Mouse (Mus musculus): ENCODE measurements around the gene Plch2. TPM values are rescaled to one million over a fixed set of nuclear protein-coding genes. Genes with fewer than 3 reads are reported as not detected.

Plch2 gene
- total and polyA plus RNA-seq, 3 experiments: 0.85 to 1.1 TPM; not detected in 1

DNA sequence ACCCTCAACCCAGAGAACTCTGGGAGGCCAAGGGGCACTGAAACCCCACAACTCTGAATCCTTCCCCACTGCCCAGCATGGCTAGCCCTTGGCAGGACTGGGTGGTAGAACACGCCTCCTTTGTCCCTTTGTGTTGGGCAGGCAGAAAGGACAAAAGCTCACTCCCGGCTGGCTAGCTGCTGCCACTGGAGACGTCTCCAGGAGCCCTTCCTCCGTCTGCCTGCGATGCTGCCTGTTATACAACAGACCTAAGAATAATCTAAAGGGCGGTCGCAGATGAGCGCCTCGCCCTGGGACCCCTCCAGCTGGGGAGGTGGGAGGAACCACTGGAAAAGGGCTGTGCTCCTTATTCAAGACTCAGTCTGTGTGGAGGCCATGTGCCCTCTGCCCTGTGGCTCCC is 16.4 kb downstream of the Plch2 start:
- TF ChIP-seq NELFE (IDR thresholded peaks at IDR 0.05; ENCODE audit: low read depth, low read length) (no peak), GATA1 (IDR thresholded peaks at IDR 0.05; ENCODE audit: low read depth, low read length) (no peak)
- Histone ChIP-seq H3K9me3 (replicated peaks; ENCODE audit: insufficient read depth, low read length) (no peaks in the 10 kb centered on the region), H3K27ac (ENCODE audit: control insufficient read depth, low read depth, low read length) (no peak overlapping the region), H3K79me2 (ENCODE audit: control insufficient read depth, insufficient read depth, low read length, poor library complexity) (no peaks in the 10 kb centered on the region), H3K9ac (ENCODE audit: control insufficient read depth, low read depth, low read length, poor library complexity, severe bottlenecking) (no peak overlapping the region), H3K4me3 (ENCODE audit: control insufficient read depth in 1 of 2, insufficient read depth in 1 of 2, low read depth in 2 of 2, low read length in 2 of 2) (no peak overlapping the region), H3K36me3 (ENCODE audit: control insufficient read depth in 1 of 2, insufficient read depth in 2 of 2, low read length in 2 of 2) (no peaks in the 10 kb centered on the region), H3K4me1 (ENCODE audit: control insufficient read depth in 1 of 2, insufficient read depth in 2 of 2, low read length in 2 of 2) (no peaks in the 10 kb centered on the region), H3K27me3 (ENCODE audit: control insufficient read depth in 1 of 2, insufficient read depth in 2 of 2, low read length in 2 of 2) (peaks cover 0 to 4% of the 10 kb centered on the region in 2 experiments; a peak in 3 of 4 replicates)
- no peak for DNase-seq (ENCODE audit: low read depth, low spot score)

DNA sequence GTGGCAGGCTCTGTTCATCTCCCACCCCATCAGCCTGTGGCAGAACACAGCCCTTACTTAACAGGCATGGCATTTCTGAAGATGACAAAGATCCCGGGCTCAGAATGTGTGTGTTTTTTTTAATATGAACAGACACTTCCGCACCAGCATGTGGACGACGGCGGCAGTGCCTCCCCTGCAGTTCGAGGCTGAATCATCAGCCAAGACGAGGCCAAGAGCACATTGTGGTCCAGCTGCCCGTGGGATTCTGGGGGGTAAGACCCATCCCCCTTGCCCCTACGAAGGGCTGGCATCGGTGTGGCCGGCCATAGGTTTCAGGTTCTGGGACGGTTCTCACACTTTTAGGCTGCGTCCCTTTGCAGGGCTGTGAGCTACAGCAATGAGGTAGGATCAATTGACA is 21.8 kb downstream of the Plch2 start:
- Histone ChIP-seq H3K4me3 (ENCODE audit: control insufficient read depth in 1 of 2, insufficient read depth in 1 of 2, low read depth in 2 of 2, low read length in 2 of 2) (no peak overlapping the region), H3K27ac (ENCODE audit: control insufficient read depth, low read depth, low read length) (no peak overlapping the region), H3K4me1 (ENCODE audit: control insufficient read depth in 1 of 2, insufficient read depth in 2 of 2, low read length in 2 of 2) (no peaks in the 10 kb centered on the region), H3K9ac (ENCODE audit: control insufficient read depth, low read depth, low read length, poor library complexity, severe bottlenecking) (no peak overlapping the region), H3K79me2 (ENCODE audit: control insufficient read depth, insufficient read depth, low read length, poor library complexity) (no peaks in the 10 kb centered on the region), H3K27me3 (ENCODE audit: control insufficient read depth in 1 of 2, insufficient read depth in 2 of 2, low read length in 2 of 2) (peaks cover 0 to 4% of the 10 kb centered on the region in 2 experiments; a peak in 3 of 4 replicates), H3K9me3 (replicated peaks; ENCODE audit: insufficient read depth, low read length) (no peaks in the 10 kb centered on the region), H3K36me3 (ENCODE audit: control insufficient read depth in 1 of 2, insufficient read depth in 2 of 2, low read length in 2 of 2) (no peaks in the 10 kb centered on the region)
- DNase-seq (ENCODE audit: low read depth, low spot score): no peak
- TF ChIP-seq GABPA (IDR thresholded peaks at IDR 0.05; ENCODE audit: low read depth, low read length): no peak
- no peak for TF ChIP-seq UBTF (IDR thresholded peaks at IDR 0.05; ENCODE audit: borderline replicate concordance, insufficient read depth, low read depth, low read length)
- TF ChIP-seq ELF1 (IDR thresholded peaks at IDR 0.05; ENCODE audit: low read depth, low read length): no peak
- TF ChIP-seq NRF1 (IDR thresholded peaks at IDR 0.05; ENCODE audit: insufficient read depth, low read depth, low read length, poor library complexity, severe bottlenecking): no peak
- TF ChIP-seq JUND (IDR thresholded peaks at IDR 0.05; ENCODE audit: low read depth, low read length): no peak
- TF ChIP-seq POLR2A (IDR thresholded peaks at IDR 0.05; ENCODE audit: control insufficient read depth in 1 of 2, insufficient read depth in 1 of 2, low read depth in 1 of 2, low read length in 2 of 2, poor library complexity in 1 of 2): no peak
- TF ChIP-seq TCF12 (IDR thresholded peaks at IDR 0.05; ENCODE audit: low read depth, low read length): no peak
- TF ChIP-seq CHD1 (IDR thresholded peaks at IDR 0.05; ENCODE audit: low read depth, low read length): no peak
- no peak for TF ChIP-seq SIN3A (IDR thresholded peaks at IDR 0.05; ENCODE audit: low read length)
- TF ChIP-seq MAZ (IDR thresholded peaks at IDR 0.05; ENCODE audit: low read depth, low read length): no peak
- no peak for TF ChIP-seq MYB (IDR thresholded peaks at IDR 0.05; ENCODE audit: low read depth, low read length)
- no peak for TF ChIP-seq SMC3 (IDR thresholded peaks at IDR 0.05; ENCODE audit: low read depth, low read length)
- TF ChIP-seq MAFK (IDR thresholded peaks at IDR 0.05; ENCODE audit: borderline replicate concordance, low read depth, low read length): no peak
- TF ChIP-seq MEF2A (IDR thresholded peaks at IDR 0.05; ENCODE audit: extremely low read depth, insufficient replicate concordance, low read depth, low read length, poor library complexity, severe bottlenecking): no peak
- no peak for TF ChIP-seq TAL1 (IDR thresholded peaks at IDR 0.05; ENCODE audit: low read length)
- TF ChIP-seq CHD2 (IDR thresholded peaks at IDR 0.05; ENCODE audit: low read length): no peak
